Mouse (Mus musculus) myocyte (in vitro differentiated cells): ENCODE data around the gene Laptm5. TPM values are rescaled to one million over a fixed set of nuclear protein-coding genes. Genes with fewer than 3 reads are reported as not detected.

Experiments
- H3K27me3 ChIP-seq: one replicate; pipeline ENCODE4 v1.6.1; 2011; ENCODE audit not compliant: control insufficient read depth, insufficient read depth, insufficient read length
- H3K36me3 ChIP-seq: one replicate; pipeline ENCODE4 v1.6.1; 2011; ENCODE audit not compliant: control insufficient read depth, insufficient read depth
- H3K4me2 ChIP-seq: one replicate; pipeline ENCODE4 v1.6.1; 2011; ENCODE audit warnings: low read depth, control low read depth
- H3K4me3 ChIP-seq: one replicate; pipeline ENCODE4 v1.5.1; 2011; ENCODE audit warnings: mild to moderate bottlenecking, control low read depth, moderate library complexity
- H3K79me2 ChIP-seq: one replicate; pipeline ENCODE4 v1.6.1; 2011; ENCODE audit not compliant: control insufficient read depth, insufficient read depth
- H3ac ChIP-seq: one replicate; pipeline ENCODE4 v1.6.1; 2011; ENCODE audit not compliant: control insufficient read depth, insufficient read length
- CEBPB ChIP-seq: IDR thresholded peaks from 2 replicates; pipeline ENCODE4 v1.6.1; 2011; ENCODE audit warnings: mild to moderate bottlenecking, moderate library complexity; ENCODE audit not compliant: poor library complexity, insufficient read depth, severe bottlenecking
- E2F4 ChIP-seq: IDR thresholded peaks from one replicate; pipeline ENCODE4 v1.6.1; 2011; ENCODE audit warnings: mild to moderate bottlenecking, control low read depth, moderate library complexity; ENCODE audit not compliant: insufficient read depth
- MAX ChIP-seq: IDR thresholded peaks from one replicate; pipeline ENCODE4 v1.6.1; 2011; ENCODE audit warnings: low read depth, mild to moderate bottlenecking, control low read depth
- MYOD1 ChIP-seq, 3 experiments: IDR thresholded peaks; one replicate each; pipeline ENCODE4 v1.6.1; 2011; ENCODE audit warnings: control low read depth in 2 of 3, low read depth in 2 of 3, mild to moderate bottlenecking in 2 of 3, moderate library complexity in 1 of 3; ENCODE audit not compliant: insufficient read length in 2 of 3, control insufficient read depth in 1 of 3
- MYOG ChIP-seq, 3 experiments: IDR thresholded peaks; one replicate each; pipeline ENCODE4 v1.6.1; 2011; ENCODE audit warnings: control low read depth in 2 of 3, low read depth in 2 of 3, mild to moderate bottlenecking in 2 of 3; ENCODE audit not compliant: insufficient read length in 2 of 3, control insufficient read depth in 1 of 3, insufficient read depth in 1 of 3
- POLR2A ChIP-seq: IDR thresholded peaks from one replicate; pipeline ENCODE4 v1.6.1; 2011; ENCODE audit warnings: low read depth, mild to moderate bottlenecking, control low read depth, moderate library complexity; ENCODE audit not compliant: insufficient read length
- POLR2AphosphoS2 ChIP-seq: IDR thresholded peaks from one replicate; pipeline ENCODE4 v1.6.1; 2011; ENCODE audit warnings: low read depth, control low read depth; ENCODE audit not compliant: insufficient read length
- REST ChIP-seq: IDR thresholded peaks from one replicate; pipeline ENCODE4 v1.6.1; 2011; ENCODE audit warnings: mild to moderate bottlenecking, control low read depth, moderate library complexity; ENCODE audit not compliant: insufficient read depth, insufficient read length
- SRF ChIP-seq: IDR thresholded peaks from one replicate; pipeline ENCODE4 v1.6.1; 2011; ENCODE audit warnings: low read depth; ENCODE audit not compliant: control insufficient read depth, insufficient read length
- TCF12 ChIP-seq: IDR thresholded peaks from one replicate; pipeline ENCODE4 v1.6.1; 2011; ENCODE audit warnings: mild to moderate bottlenecking, control low read depth; ENCODE audit not compliant: poor library complexity, insufficient read depth, severe bottlenecking
- TCF3 ChIP-seq: IDR thresholded peaks from one replicate; pipeline ENCODE4 v1.6.1; 2011; ENCODE audit warnings: low read depth, control low read depth; ENCODE audit not compliant: insufficient read length
- USF1 ChIP-seq: IDR thresholded peaks from one replicate; pipeline ENCODE4 v1.6.1; 2011; ENCODE audit warnings: low read depth, mild to moderate bottlenecking, control low read depth, moderate library complexity
- polyA plus RNA-seq: library from polyadenylated mRNA; unstranded; fragments of >200 nt; fragmentation: generic; extraction: Trizol; gene quantifications from one replicate; pipeline ENCODE4 v1.2.1, GENCODE M21; 2012; ENCODE audit warnings: missing spikeins

Gene Laptm5
- polyA plus RNA-seq, 1 experiment: 0.06 TPM

- Histone ChIP-seq H3K4me3 (no peak overlapping the region), H3K27me3 (peaks cover 13% of the 10 kb centered on the region), H3K79me2 (no peaks in the 10 kb centered on the region), H3K36me3 (no peaks in the 10 kb centered on the region), H3ac (no peak overlapping the region), H3K4me2 (no peak overlapping the region)
- TF ChIP-seq MYOD1 (IDR thresholded peaks at IDR 0.05; ENCODE audit: control insufficient read depth in 1 of 3, insufficient read length in 2 of 3, low read depth in 2 of 3): no peak
Measured at GRCm38 (mm10) chr4:130909167-130909874, 3.6 kb upstream of the Laptm5 start.

DNA sequence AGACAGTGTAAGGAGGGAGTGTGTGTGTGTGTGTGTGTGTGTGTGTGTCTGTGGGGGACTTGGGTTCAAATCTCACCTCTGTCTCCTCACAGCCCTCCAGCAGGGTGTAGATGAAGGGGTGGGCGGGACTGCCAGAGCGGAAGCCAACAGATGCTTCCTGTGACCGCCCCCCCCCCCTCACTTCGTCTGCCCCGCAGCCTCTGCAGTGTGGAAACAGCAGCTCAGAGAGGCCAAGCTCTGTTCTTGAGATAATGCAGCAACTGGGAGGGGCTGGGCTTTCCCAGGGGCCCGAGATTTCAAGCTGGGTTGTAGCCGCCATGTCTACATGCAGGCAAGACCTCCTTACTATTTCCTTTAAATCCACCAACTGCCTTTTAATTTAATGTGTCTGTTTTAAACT lies 2.3 kb upstream of the Laptm5 start:
- Histone ChIP-seq H3K79me2 (no peaks in the 10 kb centered on the region), H3K27me3 (peaks cover 10% of the 10 kb centered on the region), H3K4me3 (no peak overlapping the region), H3ac (no peak overlapping the region), H3K36me3 (no peaks in the 10 kb centered on the region), H3K4me2 (no peak overlapping the region)
- no peak for TF ChIP-seq TCF3
- no peak for TF ChIP-seq REST
- TF ChIP-seq TCF12: no peak
- no peak for TF ChIP-seq POLR2AphosphoS2
- TF ChIP-seq MYOG (IDR thresholded peaks at IDR 0.05; ENCODE audit: control insufficient read depth in 1 of 3, insufficient read depth in 1 of 3, insufficient read length in 2 of 3, low read depth in 2 of 3): no peak
- TF ChIP-seq USF1: no peak
- TF ChIP-seq MYOD1 (IDR thresholded peaks at IDR 0.05; ENCODE audit: control insufficient read depth in 1 of 3, insufficient read length in 2 of 3, low read depth in 2 of 3): no peak
- no peak for TF ChIP-seq SRF
- no peak for TF ChIP-seq POLR2A

DNA sequence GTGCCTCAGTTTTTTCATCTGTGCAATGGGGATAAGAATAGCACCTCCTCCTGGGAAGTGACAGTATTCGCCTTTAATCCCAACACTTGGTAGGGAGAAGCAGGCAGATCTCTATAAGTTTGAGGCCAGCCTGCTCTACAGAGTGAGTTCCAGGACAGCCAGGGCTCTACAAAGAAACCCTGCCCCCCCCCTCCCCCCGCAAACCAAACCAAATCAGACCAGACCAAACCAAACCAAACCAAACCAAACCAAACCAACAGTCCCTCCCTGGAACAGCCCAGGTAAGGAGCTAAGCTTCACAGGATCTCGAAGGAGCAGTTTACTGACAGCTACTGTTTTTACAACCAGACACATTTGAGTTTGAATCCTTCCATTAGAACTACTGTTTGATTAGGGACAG lies 299 bp upstream of the Laptm5 start:
- no peak overlapping the region for H3K4me3 ChIP-seq
- no peak overlapping the region for H3ac ChIP-seq
- peaks cover 10% of the 10 kb centered on the region for H3K27me3 ChIP-seq
- no peak for TF ChIP-seq CEBPB
- TF ChIP-seq MYOD1 (IDR thresholded peaks at IDR 0.05; ENCODE audit: control insufficient read depth in 1 of 3, insufficient read length in 2 of 3, low read depth in 2 of 3): no peak
- TF ChIP-seq SRF: no peak
- no peak for TF ChIP-seq USF1
- TF ChIP-seq TCF3: no peak
- TF ChIP-seq POLR2AphosphoS2: no peak
- no peak for TF ChIP-seq TCF12
- no peak for TF ChIP-seq MYOG (IDR thresholded peaks at IDR 0.05; ENCODE audit: control insufficient read depth in 1 of 3, insufficient read depth in 1 of 3, insufficient read length in 2 of 3, low read depth in 2 of 3)
- TF ChIP-seq POLR2A: no peak
- no peak for TF ChIP-seq MAX
- TF ChIP-seq REST: no peak
- TF ChIP-seq E2F4: no peak
- H3K36me3 ChIP-seq: no peaks in the 10 kb centered on the region
- no peaks in the 10 kb centered on the region for H3K79me2 ChIP-seq
- H3K4me2 ChIP-seq: no peak overlapping the region

DNA sequence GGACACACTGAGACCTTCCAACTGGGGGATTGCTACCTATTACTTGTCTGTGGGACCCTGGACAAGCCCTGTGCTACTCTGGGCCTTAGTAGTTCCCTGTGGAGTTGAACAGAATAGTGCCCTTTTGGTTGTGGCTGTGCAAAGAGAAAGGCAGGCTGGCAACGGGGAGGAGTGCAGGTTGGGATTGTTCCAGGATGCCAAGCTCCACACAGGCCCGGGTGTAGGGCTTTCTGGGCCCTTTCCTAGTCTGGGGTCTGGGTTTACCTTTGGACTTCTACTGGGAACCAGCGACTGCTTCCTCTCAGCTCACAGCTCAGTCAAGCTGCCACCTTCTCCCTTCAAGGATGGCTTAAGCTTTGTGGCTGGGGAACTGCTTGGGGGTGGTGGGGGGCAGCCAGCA lies 586 bp downstream of the Laptm5 start:
- Histone ChIP-seq H3K36me3 (no peaks in the 10 kb centered on the region), H3K4me3 (no peak overlapping the region), H3K79me2 (no peaks in the 10 kb centered on the region), H3K4me2 (no peak overlapping the region), H3ac (no peak overlapping the region), H3K27me3 (peaks cover under 1% of the 10 kb centered on the region)
- no peak for TF ChIP-seq TCF3
- no peak for TF ChIP-seq POLR2AphosphoS2
- no peak for TF ChIP-seq TCF12
- TF ChIP-seq E2F4: no peak
- TF ChIP-seq MYOD1 (IDR thresholded peaks at IDR 0.05; ENCODE audit: control insufficient read depth in 1 of 3, insufficient read length in 2 of 3, low read depth in 2 of 3): no peak

DNA sequence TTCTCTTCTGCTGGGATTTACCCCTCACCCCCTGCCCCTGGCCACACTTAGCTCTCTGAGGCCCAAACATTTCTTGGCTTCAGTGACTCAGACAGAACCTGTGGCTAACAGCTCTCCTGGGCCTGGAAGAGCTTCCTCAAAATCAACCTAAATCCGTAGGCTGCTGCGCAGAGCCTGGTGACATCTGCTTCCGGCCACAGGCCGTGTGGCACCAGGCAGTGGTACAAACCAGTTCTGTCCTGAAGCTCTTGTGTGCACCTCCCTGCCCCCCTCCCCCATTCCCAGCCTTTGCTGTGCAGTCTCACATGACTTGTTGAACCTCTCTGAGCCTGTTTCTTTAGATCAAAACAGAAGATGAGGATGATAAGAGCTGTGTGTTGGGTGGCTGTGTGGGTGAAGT lies 1.1 kb downstream of the Laptm5 start:
- Histone ChIP-seq H3K79me2 (no peaks in the 10 kb centered on the region), H3K36me3 (no peaks in the 10 kb centered on the region), H3ac (no peak overlapping the region), H3K4me3 (no peak overlapping the region), H3K4me2 (no peak overlapping the region), H3K27me3 (no peaks in the 10 kb centered on the region)
- no peak for TF ChIP-seq MAX
- no peak for TF ChIP-seq MYOG (IDR thresholded peaks at IDR 0.05; ENCODE audit: control insufficient read depth in 1 of 3, insufficient read depth in 1 of 3, insufficient read length in 2 of 3, low read depth in 2 of 3)
- no peak for TF ChIP-seq POLR2A
- no peak for TF ChIP-seq TCF12
- no peak for TF ChIP-seq TCF3
- TF ChIP-seq REST: no peak
- TF ChIP-seq MYOD1 (IDR thresholded peaks at IDR 0.05; ENCODE audit: control insufficient read depth in 1 of 3, insufficient read length in 2 of 3, low read depth in 2 of 3): no peak
- TF ChIP-seq SRF: no peak
- no peak for TF ChIP-seq USF1
- TF ChIP-seq CEBPB: no peak
- TF ChIP-seq E2F4: no peak
- TF ChIP-seq POLR2AphosphoS2: no peak
